In genomic region chr2:120970559-120971080, GRCm38 (mm10) we compare ENCODE assay signal across 8 mouse cellular contexts. TPM values are rescaled to one million over a fixed set of nuclear protein-coding genes. Genes with fewer than 3 reads are reported as not detected.
DNase-seq lines count a peak whose midpoint lies in the region; ATAC-seq and TF ChIP-seq lines count a peak whose summit lies in the region.

Gene Ubr1, minus strand, starts transcription at chr2:120970715.

- peak; percentile 68; the same call in 1 of the 2 replicates for TF ChIP-seq POLR2A in brain, embryonic 14.5 days (IDR thresholded peaks at IDR 0.05; ENCODE audit: borderline replicate concordance, extremely low read depth, insufficient read depth, insufficient read length, poor library complexity, severe bottlenecking)

- peak within 1 kb of the TSS; percentile 86 for H3K9ac ChIP-seq in heart, embryonic 11.5 days (ENCODE audit: low read depth, low read length)
- peak within 1 kb of the TSS; percentile 68 for H3K9ac ChIP-seq in kidney, embryonic 15.5 days

- peak within 1 kb of the TSS; percentile 74 for H3K27ac ChIP-seq in heart, embryonic 11.5 days (ENCODE audit: low read depth, low read length)
- H3K27ac ChIP-seq in kidney, embryonic 15.5 days: peak within 1 kb of the TSS; percentile 81

- no peak for TF ChIP-seq CTCF in brain, embryonic 14.5 days (IDR thresholded peaks at IDR 0.05; ENCODE audit: borderline replicate concordance, extremely low read depth, insufficient read depth, insufficient read length)

- H3K36me3 ChIP-seq in heart, embryonic 11.5 days (ENCODE audit: control insufficient read depth, insufficient read depth, low read length): no peaks in the 10 kb centered on the region
- H3K36me3 ChIP-seq in kidney, embryonic 15.5 days: 0 out of 2 replicates have a peak, but pooled peaks cover 4% of the 10 kb centered on the region

- no peaks in the 10 kb centered on the region for H3K27me3 ChIP-seq in heart, embryonic 11.5 days (ENCODE audit: control insufficient read depth, insufficient read depth, low read length)
- no peaks in the 10 kb centered on the region for H3K27me3 ChIP-seq in kidney, embryonic 15.5 days

- H3K9me3 ChIP-seq in heart, embryonic 11.5 days (replicated peaks; ENCODE audit: control insufficient read depth, low read length): no peaks in the 10 kb centered on the region
- no peaks in the 10 kb centered on the region for H3K9me3 ChIP-seq in kidney, embryonic 15.5 days (replicated peaks)

- DNase-seq in CD4-positive helper T cell, adult 2 months (ENCODE audit: low read depth, low spot score): peak; percentile 93
- peak; percentile 97 for DNase-seq in brain, embryonic 14.5 days (ENCODE audit: low read depth)
- peak; percentile 91 for DNase-seq in liver
- peak; percentile 68 to 72 for DNase-seq in monocyte, adult 2 months (ENCODE audit: low read depth in 1 of 2, low spot score in 2 of 2)
- peak; percentile 75 to 82 for DNase-seq in spleen, postnatal 14 days (ENCODE audit: low spot score in 2 of 2)

- WGBS in heart, embryonic 11.5 days (ENCODE audit: insufficient replicate concordance): under 1% methylated on average over 39 of the region's 39 CpGs
- 1% methylated on average over 39 of the region's 39 CpGs for WGBS in kidney, embryonic 15.5 days

- ATAC-seq in erythroblast, adult 5-6 weeks (replicated peaks; ENCODE audit: low FRiP score, poor library complexity, severe bottlenecking): peak; percentile 95
- ATAC-seq in heart, embryonic 11.5 days (replicated peaks; ENCODE audit: insufficient number of reproducible peaks, low FRiP score, low TSS enrichment): peak; percentile 86
- peak; percentile 84 for ATAC-seq in kidney, embryonic 15.5 days (replicated peaks; ENCODE audit: low FRiP score)

- H3K4me3 ChIP-seq in heart, embryonic 11.5 days (ENCODE audit: low read depth, low read length): peak within 1 kb of the TSS; percentile 91
- peak within 1 kb of the TSS; percentile 66 for H3K4me3 ChIP-seq in kidney, embryonic 15.5 days (replicated peaks)

- peaks cover 6% of the 10 kb centered on the region; the same call in 1 of the 2 replicates for H3K4me1 ChIP-seq in heart, embryonic 11.5 days (ENCODE audit: control insufficient read depth, insufficient read depth, low read length)
- H3K4me1 ChIP-seq in kidney, embryonic 15.5 days: peaks cover 19% of the 10 kb centered on the region

- peak within 1 kb of the TSS; percentile 81 for H3K4me2 ChIP-seq in heart, embryonic 11.5 days
- peak within 1 kb of the TSS; percentile 66 for H3K4me2 ChIP-seq in kidney, embryonic 15.5 days

RNA-seq across cellular contexts. Expression of gene Ubr1, which starts in this region (rescaled TPM):
- polyA plus RNA-seq in brain, embryonic 14.5 days (2012; rRNA removed): 26.7 and 31.0 TPM in 2 replicates
- total RNA-seq in erythroblast, adult 5-6 weeks (2015; ENCODE audit: low replicate concordance): 17.6 and 21.9 TPM in 2 replicates
- 21.9 and 24.1 TPM in 2 replicates for total RNA-seq in erythroblast, adult 5-6 weeks (2017; ENCODE audit: low replicate concordance)
- 17.9 and 25.0 TPM in 2 replicates for polyA plus RNA-seq in heart, embryonic 11.5 days (2014; fragmentation: Nextera tagmentation; extraction: Ambion mirVana)
- 27.8 and 30.4 TPM in 2 replicates for polyA plus RNA-seq in kidney, embryonic 15.5 days (2015; fragmentation: Nextera tagmentation; extraction: Ambion mirVana)

Comparison
In these comparisons a context has a peak if more than half of its experiments do, and no peak if none do; other contexts are left out.
1. Peak in every context shown above with its lines: DNase-seq, ATAC-seq, H3K4me3 ChIP-seq and H3K27ac ChIP-seq.